Mouse (Mus musculus) adrenal gland, postnatal 14 days (tissue): ENCODE measurements at regions not wholly inside any gene's neighbourhood (a gene's known extent, or its start where the extent isn't known, plus 50 kb on each side); places are given as distances from the start of the nearest gene placed in this dataset.

Experiments
- DNase-seq: peaks from one replicate; pipeline ENCODE4 v3.0.0; 2021; ENCODE audit warnings: mixed read lengths

DNA sequence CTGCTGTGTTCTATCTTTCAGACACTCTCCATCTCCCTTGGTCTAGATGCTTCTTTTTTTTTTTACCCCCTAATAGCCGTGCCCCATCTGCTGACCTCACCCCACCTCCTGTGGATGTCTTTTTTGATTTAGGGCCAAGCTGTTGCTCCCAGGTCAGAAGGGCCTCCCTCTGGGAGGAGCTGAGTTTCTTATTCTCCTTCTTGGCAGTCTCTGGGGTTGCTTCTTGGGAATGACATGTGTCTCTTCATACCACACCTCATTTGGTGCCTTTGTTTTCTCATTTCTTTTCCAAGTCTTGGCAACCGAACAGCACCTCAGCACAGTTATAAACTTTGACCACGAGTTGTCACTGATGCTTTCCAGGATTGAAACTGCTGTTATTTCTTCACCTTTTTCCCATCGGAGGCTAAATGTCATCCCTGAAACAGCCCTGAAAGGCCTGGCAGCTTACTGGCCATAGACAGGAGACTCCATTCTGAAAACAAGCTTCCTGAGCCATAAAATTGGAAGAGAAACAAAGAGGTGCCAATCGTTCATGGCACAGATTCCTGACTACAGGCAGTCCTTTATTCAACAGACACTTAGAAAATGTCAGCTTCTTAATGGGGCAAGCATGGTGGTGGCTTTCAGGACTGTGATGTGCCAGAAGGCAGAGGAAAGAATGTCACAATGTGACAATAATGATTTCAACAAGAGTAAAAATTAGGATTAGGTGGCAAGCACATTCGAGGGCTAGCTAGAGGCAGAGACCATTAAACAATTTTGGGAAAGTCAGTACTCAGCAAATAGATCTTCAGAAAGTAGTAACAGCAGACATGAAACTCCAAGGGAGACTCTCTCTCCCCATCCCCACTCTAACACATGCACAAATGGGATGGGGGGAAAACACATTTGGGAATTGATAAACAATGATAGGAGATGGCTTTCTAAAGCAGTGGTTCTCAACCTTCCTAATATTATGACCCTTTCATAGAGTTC lies 197.1 kb upstream of the Arrdc4 start:
- no peak for DNase-seq

DNA sequence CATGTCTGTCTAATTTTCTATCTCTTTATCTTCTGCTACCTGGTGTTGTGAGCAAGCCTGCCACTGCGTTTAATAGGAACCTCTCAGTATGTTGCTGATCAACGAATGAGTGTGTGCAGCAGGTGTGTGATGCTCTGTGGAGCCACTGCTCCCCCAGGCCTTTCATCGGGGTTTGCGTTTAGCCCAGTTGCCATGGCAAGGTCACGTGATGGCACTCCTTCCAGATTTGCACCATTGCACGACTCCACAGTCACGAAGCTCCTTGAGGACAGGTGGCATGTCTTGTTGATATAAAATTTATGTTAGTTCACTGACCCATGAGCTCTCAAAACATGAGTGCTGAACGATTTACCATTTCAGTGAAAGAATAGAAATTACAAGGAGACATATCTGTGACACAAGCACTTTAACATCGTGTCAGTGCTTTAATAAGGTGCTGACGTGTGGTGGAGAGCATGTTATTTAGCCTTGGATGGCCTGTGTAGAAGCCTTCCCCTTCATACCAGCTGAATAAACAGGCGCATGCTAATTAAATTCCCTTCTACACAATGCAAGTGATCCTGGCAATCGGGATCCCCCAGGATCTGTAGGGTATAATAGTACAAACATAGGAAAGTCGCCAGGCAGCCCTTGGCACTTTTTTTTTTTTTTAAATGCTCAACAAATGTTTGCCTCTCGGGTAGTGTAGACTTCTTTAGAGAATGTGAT lies 181.7 kb upstream of the Arrdc4 start:
- no peak for DNase-seq

DNA sequence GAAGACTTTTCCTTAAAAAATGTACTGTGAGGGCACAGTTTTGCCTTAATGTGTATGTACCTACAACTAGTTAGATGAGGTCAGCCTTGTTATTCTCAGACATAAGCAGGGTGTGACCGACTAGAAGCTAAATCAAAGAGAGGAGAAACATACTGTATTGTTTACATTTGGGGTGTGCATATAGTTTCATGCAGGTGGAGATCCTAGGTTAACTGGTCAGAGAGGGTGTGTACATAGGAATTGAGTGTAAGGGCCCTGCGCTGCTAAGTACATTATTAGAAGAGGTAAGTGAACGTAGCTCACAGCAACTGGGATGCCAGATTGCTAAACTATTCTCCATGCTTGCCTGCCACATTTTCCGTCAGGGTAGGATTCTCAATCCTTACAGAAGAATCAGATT lies 180.6 kb upstream of the Arrdc4 start:
- no peak for DNase-seq

DNA sequence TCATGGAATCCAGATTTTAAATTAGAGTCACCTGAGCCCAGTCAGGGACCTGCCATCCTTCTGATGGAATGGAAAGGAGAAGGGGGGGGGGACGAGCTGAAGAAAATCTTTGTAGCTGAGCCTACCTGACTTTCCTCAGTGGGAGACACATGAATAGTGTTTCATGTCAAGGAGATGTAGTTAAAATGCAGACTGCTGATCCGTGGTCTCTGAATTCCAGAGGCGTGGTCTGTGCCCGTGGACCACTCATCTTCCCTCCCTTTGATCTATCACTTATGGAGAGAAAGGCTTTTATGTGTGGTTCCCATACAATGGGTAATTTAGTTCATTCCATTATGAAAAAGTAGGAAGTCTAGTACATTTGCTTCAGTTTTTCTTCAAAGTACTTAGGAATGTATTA lies 176.6 kb upstream of the Arrdc4 start:
- DNase-seq, result no peak

DNA sequence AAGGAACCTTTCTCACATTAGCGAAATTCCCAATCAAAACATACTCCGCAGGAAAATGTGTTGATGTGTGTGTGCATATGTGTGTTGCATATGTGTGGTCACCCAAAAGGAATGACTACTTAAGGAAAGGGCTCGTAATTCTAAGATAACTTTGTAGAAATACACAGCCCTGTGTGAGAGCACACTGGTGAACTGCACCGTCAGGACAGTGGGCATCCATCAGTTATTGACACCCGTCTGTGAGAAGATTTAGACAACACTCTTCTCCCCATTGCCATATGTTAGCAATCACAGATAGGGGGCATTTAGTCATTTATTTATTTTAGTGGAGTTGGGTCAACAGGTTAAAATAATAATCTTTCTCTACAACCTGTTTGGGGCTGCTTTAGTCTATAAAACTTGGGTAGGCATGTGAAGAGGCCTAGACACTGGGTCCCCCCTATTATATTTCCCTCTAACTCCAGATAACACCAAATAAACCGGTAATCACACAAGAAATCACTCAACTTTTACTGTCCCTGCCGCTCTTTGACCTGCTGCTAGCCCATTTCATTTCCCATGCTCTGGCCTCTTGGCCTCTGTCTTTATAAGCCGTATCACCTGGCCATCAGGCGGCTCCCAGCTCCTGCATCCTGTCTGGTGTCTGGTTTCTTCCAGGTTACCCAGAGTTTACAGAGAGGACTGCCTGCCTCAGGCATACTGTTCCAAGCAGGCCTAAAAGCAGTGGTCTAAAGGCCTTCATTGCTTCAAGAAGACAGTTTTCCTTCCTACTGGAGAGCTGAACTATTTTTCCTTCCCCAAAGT lies 169.8 kb upstream of the Arrdc4 start:
- no peak for DNase-seq

DNA sequence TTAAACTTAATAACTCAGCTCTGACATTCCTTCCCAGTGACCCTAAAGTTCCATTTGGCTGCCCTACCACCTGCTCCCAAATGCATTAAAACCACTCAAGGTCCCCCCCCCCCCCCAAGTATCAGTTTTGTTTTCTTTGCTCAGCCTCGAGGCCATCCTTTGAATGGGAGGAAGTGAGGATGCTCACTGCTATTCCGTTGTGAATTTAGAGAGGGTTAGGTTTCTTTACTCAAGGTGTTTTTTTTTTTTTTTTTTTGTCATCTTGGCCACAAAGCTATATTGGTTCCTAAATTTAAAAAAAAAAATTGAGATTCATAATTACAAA lies 168.8 kb upstream of the Arrdc4 start:
- no peak for DNase-seq

DNA sequence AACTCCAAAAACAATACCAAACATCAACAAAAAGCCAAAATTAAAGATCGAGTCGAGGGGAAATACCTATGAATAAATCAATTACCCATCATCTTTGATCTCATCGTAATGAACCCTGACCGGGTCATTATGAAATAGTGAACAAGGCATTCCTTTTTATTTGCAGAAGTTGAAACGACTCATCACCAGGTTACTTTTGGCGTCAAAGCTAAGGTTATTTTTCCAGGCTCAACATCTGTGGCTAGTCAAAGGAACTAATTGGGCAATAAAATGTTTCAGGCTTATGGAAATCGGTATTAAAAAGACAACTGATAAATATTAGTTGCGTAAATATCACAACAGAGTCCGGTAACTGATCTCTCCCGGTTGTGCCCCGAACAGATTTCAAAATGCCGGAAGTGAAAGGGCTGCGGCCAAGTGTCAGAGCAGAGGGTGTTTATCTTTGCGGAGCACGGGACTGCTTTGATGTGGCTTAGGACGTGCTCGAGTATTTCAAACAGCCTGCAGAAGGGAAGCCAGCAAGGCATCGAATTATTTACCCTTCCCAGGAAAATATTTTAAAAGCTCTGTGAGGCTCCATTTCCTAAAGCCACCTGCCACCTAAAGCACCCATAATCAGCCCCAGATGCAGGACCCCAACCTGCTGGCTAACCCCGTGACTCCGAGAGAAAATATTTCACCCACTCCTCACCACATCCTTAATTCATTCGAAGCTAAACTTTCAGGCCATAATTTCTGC lies 168.3 kb upstream of the Arrdc4 start:
- peak; percentile 8 for DNase-seq

DNA sequence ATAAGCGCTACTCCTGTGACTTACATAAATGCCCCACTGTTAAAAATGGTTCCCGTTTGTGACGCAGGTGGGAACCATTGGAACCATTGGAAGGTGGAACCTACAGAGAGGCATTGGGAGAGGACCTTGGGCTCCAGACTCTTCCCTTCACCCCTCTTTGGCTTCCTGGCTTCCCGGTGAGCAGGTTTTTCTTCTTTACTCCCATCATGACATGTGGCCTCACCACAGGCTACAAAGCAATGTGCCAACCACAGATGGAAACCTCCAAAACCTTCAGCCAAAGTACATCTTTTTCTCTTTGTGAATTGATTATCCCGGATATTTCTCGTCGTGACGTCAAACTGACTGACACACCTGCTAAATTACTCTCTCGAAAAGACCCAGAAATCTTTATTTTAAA lies 166.9 kb upstream of the Arrdc4 start:
- DNase-seq, result no peak

DNA sequence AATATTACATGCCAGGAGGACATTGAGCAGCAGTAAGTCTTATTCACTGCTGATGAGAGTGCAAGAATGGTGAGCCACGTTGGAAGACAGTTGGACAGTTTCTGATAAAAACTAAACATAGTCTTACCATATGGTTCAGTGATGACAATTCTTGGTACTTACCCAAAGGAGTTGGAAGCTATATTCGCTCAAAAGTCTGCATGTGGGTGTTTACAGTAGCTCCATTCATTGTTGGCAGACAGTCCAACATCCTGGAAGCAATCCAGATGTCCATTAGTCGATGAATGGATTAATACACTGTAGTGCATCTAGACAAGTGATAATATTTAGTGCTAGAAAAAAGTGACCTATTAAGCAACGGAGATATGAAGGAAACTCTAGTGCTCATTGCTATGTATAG lies 165.3 kb upstream of the Arrdc4 start:
- no peak for DNase-seq

DNA sequence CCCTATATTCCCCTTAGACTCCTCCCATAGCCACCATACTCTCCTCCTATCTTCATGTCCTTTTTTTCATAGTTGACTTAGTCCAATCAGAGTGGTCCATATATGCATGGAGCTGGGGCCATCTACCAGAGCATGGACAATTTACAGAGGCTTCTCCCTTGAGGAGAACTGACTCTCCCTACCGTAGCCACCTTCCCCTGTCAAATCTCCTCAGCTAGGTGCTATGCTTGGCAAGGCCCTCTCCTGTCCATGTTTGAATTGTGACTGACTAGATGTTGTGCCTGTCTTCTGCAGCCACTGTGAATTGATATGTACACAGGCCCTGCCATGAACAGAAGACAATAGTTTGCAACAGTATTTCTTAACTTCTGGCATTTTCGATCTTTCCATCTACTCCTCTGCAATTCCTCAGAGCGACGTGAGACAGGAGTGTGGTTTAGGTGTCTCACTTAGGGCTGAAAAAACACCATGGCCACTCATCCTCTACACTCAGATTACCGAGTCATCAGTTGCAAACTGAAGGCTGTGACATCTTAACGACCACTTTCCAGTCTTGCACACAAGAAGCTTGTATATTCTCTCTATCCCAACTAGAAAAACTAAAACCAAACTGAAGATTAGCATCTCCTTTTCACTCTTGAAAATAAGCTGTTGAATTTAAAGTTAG lies 163.1 kb upstream of the Arrdc4 start:
- DNase-seq, result no peak

DNA sequence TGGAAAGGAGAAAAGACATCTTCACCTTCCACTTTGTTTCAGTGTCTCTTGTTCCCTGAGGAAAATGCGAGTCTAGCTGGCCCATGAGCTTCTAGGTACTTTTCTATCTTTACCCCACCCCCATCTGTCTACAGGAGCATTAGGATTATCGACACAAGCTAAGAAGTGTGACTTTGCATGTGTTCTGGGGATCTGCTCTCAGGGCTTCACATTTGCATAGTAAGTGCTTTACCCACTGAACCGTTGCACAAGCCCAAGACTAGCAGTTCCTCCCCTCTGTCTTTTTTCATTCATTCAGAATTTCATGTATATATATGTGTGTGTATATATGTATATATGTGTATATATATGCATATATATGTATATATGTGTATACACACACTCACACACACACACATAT lies 162.5 kb upstream of the Arrdc4 start:
- DNase-seq, result no peak

DNA sequence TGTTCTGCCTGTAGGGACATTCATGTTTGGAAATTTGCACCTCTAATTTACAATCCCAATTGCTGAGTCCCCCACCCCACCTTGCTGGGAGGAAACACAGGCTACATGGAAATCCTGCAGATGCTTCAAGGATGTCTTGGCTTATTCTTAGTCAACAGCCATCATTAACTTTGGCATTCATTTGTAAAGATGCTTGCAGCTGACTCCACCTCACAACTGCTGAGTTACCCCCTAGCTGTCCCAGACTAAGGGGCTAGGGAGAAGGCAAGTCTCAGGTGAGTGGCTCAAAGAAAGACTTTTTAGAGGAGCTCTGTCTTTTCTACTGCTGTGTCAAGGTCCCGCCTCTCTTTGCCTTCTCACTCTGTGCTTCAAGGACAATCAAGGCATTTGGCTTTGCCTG lies 160.7 kb upstream of the Arrdc4 start:
- no peak for DNase-seq

DNA sequence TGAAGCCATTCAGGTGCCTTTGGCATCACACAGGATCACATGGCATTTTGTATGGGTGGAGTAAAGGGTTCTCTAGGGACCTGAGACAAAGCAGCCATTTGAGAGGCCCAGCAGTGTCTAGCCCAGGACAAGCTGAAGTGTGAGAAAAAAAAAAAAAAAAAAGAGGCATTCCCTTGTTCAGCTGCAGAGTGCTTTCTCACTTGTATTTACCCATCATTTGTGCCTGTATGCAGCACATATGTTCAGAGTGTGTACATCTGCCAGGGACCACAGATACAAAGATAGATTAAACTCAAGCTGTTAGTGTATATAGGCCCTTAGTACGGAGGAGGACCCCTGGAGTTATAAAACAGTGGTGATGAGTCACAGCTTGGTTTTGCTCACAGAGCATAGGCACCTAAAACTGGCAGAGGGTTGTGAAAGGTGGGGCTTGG lies 159.4 kb upstream of the Arrdc4 start:
- no peak for DNase-seq

DNA sequence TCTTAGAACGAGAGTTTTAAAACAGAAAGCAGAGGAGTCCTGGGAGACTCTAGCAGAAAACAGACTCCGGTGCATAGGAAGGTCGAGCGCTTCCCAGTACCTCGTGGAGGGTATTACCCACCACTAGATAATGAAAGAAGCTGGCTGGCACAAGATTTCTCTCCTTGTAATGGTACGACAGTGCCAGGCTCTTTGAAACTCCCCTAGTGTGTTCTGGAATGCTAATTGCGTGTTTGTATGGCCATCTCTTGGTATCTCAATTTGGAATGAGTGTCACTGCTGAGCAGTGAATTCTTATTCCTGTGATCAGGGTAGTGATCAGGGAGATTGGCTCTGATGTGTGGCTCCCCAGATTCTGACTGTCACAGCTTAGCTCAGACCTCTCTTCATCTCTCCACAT lies 158.8 kb upstream of the Arrdc4 start:
- DNase-seq, result no peak

DNA sequence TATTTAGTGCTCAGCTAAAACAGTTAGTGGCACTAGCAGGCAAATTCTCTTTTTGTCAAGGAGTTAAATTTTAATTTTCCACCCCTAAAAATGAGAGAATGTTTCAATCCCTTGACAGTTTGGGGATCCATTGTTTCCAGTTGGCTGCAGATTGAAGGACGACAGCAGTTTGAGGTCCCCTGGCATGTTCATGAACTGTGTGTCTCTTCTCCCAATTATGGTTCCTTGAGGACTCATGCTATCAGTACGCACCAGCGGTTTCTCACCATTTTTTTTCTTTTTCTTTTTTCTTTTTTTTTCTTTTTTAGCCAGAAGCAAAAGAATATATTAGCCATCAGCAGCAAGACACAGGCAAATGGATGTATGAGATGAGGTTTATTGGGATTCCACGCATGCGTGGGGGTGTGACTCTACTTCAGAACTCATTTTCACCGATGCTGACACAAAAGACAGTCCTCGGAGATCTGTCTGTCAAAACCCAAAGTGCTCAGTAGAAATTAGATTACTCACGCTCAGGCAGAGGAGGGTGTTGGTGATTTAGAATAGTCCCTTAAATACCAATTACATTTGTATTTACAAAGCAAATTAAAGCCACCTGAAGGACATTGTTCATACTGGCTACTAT lies 157.8 kb upstream of the Arrdc4 start:
- no peak for DNase-seq

DNA sequence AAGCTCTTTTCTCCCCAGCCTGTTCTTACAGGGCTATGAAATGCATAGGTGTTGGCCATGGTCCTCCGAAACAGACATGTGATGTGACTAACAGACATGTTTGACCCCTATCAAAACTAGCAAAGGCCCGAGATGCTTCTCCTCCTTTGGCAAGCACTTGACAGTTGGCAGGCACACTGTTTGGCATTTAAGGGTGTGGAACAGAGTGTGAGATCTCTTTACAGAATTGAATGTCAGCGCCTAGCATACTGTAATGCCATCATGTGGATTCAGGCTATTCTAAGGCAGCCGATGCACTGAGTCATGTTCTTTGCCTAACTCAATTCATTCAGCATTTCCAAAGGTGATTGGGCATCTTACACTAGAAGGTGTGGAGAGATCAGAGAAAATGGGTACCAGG lies 156.8 kb upstream of the Arrdc4 start:
- DNase-seq, result no peak

DNA sequence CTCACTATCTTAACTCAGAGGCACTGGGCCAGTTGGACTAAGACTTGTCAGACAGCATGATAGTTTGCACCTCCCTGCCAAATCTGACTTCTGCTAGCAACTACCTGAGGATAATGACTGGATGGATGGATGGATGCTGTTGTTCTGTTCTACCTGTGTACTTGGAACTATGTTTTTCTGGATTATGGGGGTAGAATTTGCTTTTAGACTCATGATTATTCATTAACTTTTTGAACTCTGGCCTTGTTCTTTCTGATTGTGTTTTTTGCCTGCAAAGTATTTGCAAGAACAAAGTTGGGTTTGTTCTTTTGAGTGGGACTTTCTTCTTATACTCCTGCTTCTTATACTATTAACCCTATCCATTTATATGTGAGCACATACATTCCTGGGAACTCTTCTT lies 137.1 kb upstream of the Arrdc4 start:
- no peak for DNase-seq

DNA sequence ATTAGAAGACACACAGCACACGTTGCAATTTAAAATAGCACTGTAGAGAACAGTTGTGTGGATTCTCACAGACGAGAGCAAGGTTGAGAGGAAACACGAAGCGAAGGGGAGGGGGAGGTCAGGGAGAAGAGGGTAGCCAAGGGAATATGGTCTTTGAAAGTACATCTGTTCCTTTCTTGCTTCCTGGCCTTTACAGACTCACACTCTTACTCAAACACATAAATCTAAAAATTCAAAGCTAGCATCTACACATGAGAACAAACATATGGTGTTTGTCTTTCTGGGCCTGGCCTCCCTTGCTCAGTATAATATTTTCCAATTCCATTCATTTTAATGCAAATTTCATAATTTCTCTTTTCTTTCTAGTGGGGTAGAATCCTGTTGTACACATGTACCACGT lies 124.0 kb upstream of the Arrdc4 start:
- DNase-seq, result no peak

DNA sequence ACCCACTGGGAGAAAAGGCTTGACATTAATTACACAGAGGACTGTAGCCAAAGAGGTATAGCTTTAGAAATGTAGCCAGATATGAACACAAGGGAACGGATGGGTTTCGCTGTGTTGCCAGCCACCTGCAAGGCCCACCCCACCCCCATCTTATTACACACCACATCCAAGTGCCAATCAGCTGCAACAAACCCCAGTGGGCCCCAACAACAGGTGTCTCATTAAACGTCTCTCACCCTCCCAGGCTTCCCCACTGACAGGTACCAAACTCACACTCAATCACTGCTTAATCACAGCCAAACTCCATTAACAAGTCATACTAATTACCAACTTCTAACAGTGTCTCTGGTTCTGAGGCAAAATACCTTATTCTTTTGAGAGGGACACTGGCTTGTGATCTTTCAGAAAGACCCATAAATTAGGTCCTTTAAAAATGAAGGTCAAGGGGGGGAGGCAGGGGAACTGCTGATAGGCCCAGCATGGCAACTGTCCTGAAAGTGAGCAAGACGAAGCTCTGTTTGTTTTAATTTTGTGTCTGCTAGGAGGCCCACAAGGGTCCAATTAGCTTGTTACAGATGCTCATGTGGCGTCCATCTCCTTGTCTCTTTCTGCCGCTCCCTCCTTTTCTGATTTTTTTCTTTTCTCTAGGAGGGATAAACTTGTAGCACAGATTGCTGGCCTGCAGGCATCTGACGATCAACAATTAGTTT lies 115.4 kb upstream of the Arrdc4 start:
- DNase-seq, result no peak

DNA sequence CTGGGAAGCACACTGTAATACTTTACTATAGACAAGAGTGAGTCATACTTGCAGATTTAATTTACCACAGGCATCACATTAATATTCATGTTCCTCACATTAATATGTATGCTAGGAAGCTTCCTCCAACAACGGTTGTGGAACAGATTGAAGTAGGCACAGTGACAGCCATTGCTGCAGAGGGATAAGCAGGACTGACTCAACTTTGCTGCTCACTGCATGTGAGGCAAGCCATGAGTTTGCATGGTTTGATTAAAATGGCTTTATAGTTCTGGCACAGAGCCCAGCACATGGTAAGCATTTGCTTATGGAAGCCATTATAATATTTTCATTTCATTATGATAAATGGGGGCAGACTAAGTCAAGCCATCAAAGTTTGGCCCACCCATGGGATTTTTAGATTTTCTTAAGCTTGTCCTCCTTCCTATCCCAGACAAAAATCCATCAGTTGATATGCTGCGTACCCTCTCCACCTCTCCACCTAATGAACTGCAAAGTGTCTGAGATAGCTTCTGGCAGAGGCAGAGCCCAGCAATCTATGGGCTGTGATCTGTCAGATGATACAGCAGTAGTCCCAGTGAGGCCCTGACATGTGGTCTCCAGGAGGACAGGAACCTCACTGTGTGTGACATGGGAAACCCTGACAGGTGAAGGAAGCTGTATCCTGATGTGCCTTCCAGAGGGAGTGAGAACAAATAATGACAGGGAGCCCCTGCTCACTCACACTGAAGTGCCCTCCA lies 109.6 kb upstream of the Arrdc4 start:
- no peak for DNase-seq
